Mouse (Mus musculus) liver, embryonic 12.5 days (tissue): ENCODE data around the gene Rpusd1. TPM values are rescaled to one million over a fixed set of nuclear protein-coding genes. Genes with fewer than 3 reads are reported as not detected.
A peak's percentile ranks its signal among the peaks of the same experiment; 100 is the strongest.

Source experiments
- ATAC-seq: fragments of 200-750 bp; cut with Nextera tagmentation; 2 replicates; pipeline ENCODE4 v1.8.0; 2017; ENCODE audit warnings: moderate number of reproducible peaks, mild to moderate bottlenecking, moderate library complexity
- H3K27ac ChIP-seq: fragments of 300-500 bp; sonication (generic); 2 replicates; pipeline ENCODE4 v1.5.1; 2016; ENCODE audit warnings: mild to moderate bottlenecking
- H3K27me3 ChIP-seq: fragments of 300-500 bp; sonication (generic); replicated peaks from 2 replicates; pipeline ENCODE4 v1.6.1; 2016; ENCODE audit warnings: mild to moderate bottlenecking, moderate library complexity
- H3K36me3 ChIP-seq: fragments of 300-500 bp; sonication (generic); 2 replicates; pipeline ENCODE4 v1.6.1; 2016; ENCODE audit warnings: mild to moderate bottlenecking, moderate library complexity
- H3K4me1 ChIP-seq: fragments of 300-500 bp; sonication (generic); 2 replicates; pipeline ENCODE4 v1.6.1; 2016
- H3K4me2 ChIP-seq: fragments of 300-500 bp; sonication (generic); 2 replicates; pipeline ENCODE4 v1.6.1; 2016; ENCODE audit warnings: mild to moderate bottlenecking, moderate library complexity
- H3K4me3 ChIP-seq: fragments of 300-500 bp; sonication (generic); 2 replicates; pipeline ENCODE4 v1.5.1; 2016; ENCODE audit warnings: mild to moderate bottlenecking, moderate library complexity
- H3K9ac ChIP-seq: fragments of 300-500 bp; sonication (generic); 2 replicates; pipeline ENCODE4 v1.6.1; 2016; ENCODE audit warnings: mild to moderate bottlenecking, moderate library complexity
- H3K9me3 ChIP-seq: fragments of 300-500 bp; sonication (generic); replicated peaks from 2 replicates; pipeline ENCODE4 v1.6.1; 2016; ENCODE audit warnings: mild to moderate bottlenecking, moderate library complexity
- WGBS: fragments of 180-500 bp; shearing (Covaris S2); methylation state at CpG from one replicate; pipeline ENCODE4 v1.1.7; 2016; ENCODE audit not compliant: insufficient replicate concordance; 5-methylcytosine and 5-hydroxymethylcytosine counted together
- polyA plus RNA-seq: library from polyadenylated mRNA; unstranded; fragments of >200 nt; fragmentation: Nextera tagmentation; extraction: Ambion mirVana; gene quantifications from 2 replicates; pipeline ENCODE4 v1.2.1, GENCODE M21; 2016

Rpusd1 gene
- polyA plus RNA-seq, 1 experiment from 2014 or later: 10.3 TPM

DNA sequence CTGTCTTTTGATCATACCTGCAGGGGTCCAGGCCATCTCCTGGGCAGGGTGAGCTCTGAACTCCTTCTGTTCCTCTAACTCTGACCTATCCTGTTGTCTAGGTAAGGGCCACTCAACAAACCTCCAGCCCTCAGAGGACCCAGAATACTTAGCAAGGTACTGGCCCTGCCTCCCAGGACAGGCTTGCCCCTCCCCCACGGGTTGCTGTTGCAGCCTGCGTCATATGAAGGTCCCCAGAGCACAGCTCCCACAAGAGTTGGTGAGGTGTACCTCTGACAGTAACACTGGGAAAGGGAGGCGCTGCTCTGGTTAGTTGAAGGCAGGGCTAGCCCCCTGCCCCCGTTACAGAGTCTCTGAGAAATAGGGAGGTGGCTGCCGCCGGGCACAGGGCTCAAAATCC, 11.3 kb upstream of the Rpusd1 start:
- Histone ChIP-seq H3K9ac (no peak overlapping the region), H3K9me3 (no peaks in the 10 kb centered on the region), H3K4me3 (no peak overlapping the region), H3K4me1 (peaks cover 23% of the 10 kb centered on the region), H3K27me3 (peaks cover 55% of the 10 kb centered on the region), H3K36me3 (peaks cover 29% of the 10 kb centered on the region), H3K27ac (no peak overlapping the region), H3K4me2 (no peak overlapping the region)
- no peak for ATAC-seq
- 5% methylated on average over 6 of the region's 6 CpGs for WGBS

DNA sequence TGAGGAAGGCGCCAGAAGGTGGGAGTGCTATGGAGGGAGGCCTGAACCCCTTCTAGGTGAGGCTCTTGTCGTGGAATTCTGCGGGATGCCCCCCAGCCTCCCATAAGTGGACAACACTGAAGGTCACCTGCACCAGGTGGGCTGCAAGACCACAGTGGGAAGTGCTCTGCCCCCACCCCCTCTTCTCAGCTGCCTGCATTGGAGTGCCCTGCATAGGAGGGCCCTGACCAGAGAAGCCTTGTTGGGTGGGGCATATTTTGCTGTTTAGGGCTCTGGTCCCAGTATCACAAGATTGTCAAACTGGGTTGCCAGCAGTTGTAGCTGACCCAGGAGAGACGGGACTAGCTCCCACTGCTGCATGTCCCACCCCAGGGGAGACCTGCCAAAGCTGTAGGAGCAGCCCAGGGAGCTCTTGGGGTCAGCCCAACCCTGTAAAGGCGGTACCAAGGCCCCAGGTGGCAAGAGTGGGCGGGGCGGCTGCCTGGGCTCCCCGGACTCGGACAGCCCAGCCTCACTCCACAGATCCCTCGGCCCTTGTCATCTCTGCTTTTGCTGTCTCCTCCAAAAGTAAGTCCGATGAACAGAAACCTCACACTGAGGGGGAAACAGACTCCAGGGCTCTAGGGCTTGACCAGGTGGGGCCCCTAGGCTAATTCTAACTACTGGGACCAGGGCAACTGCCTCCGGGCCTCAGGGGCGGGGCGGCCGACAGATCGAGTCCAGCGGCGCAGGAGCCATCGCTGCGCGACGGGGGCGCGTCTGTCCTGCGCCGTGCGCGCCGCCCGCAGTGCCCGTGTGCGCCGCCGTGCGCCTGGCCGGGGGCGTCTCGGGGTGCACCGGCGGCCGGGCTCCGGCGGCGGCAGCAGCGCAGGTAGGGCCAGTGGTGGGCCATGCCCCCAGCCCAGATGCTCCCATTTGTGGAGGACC, 10.5 kb upstream of the Rpusd1 start, which contains the start of gene Gng13:
Gene Gng13 (plus strand): TSS at position 461 of the 927 bp plus-strand sequence.
- ATAC-seq: peak; percentile 24

DNA sequence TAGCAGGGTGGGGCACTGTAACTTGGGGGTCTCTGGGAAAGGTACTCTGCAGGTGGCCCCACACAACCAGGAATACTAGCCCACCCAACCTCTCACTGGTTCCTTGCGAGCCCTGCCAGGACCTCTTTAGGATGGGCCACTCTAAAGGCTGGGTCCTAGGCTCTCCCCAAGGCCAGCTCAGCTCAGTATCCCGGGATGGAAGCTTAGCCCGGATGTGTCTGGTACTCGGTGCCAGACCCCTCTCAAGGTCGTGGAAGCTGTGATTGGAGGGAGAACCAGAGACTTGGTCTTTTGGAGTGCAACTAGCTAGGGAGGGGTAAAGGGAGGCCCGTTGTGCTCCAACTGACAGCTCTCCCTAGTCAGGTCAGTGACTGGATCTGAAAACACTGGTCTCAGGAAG, 9.8 kb upstream of the Rpusd1 start:
- Histone ChIP-seq H3K36me3 (peaks cover 45% of the 10 kb centered on the region), H3K27me3 (peaks cover 51% of the 10 kb centered on the region), H3K27ac (no peak overlapping the region), H3K9me3 (no peaks in the 10 kb centered on the region), H3K4me3 (peak overlapping the region; percentile 37), H3K4me1 (peaks cover 25% of the 10 kb centered on the region), H3K9ac (no peak overlapping the region), H3K4me2 (peak overlapping the region; percentile 63)
- no peak for ATAC-seq
- 14% methylated on average over 6 of the region's 6 CpGs for WGBS

More for the DNA sequence above, 10.5 kb upstream of the Rpusd1 start, which contains the start of gene Gng13:
- Histone ChIP-seq H3K4me2 (peak within 1 kb of the TSS; percentile 63), H3K9me3 (no peaks in the 10 kb centered on the region), H3K27ac (no peak within 1 kb of the TSS), H3K9ac (no peak within 1 kb of the TSS), H3K27me3 (peaks cover 55% of the 10 kb centered on the region), H3K4me1 (peaks cover 23% of the 10 kb centered on the region), H3K36me3 (peaks cover 38% of the 10 kb centered on the region), H3K4me3 (peak within 1 kb of the TSS; percentile 37)
- 2% methylated on average over 36 of the region's 45 CpGs for WGBS

DNA sequence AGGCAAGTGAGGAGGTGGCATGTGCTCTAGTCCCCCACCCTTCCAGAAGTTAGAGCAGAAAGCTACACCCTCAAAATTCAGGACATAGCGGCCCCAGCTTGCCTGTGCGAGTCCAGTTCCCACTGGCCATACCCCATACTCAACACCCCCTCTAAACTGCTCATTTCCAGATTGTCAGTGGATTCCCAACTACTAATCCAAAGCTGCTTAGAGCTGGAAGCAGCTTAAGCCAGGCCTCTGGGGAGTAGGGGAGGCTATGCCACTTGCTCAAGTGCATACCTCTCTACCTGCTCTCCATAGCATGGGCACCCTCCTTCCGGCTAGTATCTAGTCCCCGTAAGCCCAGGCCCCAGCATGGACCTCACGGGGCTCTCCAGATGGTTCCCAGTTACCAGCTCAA, 6.0 kb upstream of the Rpusd1 start:
- no peak overlapping the region for H3K9ac ChIP-seq
- no peak for ATAC-seq
- H3K9me3 ChIP-seq: no peaks in the 10 kb centered on the region
- H3K27me3 ChIP-seq: peaks cover 24% of the 10 kb centered on the region
- 89% methylated on average over 5 of the region's 5 CpGs for WGBS
- H3K4me3 ChIP-seq: no peak overlapping the region
- peaks cover 73% of the 10 kb centered on the region for H3K36me3 ChIP-seq
- H3K4me1 ChIP-seq: peaks cover 30% of the 10 kb centered on the region
- no peak overlapping the region for H3K4me2 ChIP-seq
- no peak overlapping the region for H3K27ac ChIP-seq

DNA sequence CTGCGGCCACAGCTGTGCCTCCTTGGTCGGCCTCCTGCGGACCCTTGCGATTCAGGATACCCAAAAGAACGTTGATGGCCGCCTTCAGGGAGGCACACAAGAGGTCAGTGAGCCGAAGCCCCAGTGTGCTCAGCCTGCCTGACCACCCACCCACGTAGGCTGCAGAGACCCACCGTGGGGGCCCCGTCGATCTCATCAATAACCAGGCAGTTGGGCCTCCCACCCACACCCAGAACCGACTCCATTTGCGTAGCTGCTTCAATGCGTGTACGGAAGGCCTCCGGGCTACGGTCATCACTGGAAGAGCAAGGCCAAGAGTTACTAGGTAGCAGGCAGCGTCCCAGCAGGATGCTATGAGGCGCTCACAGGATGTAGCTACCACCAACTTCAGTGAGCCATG, 4.0 kb upstream of the Rpusd1 start:
- Histone ChIP-seq H3K9ac (no peak overlapping the region), H3K36me3 (peaks cover 72% of the 10 kb centered on the region), H3K27me3 (peaks cover 4% of the 10 kb centered on the region), H3K4me2 (no peak overlapping the region), H3K9me3 (no peaks in the 10 kb centered on the region), H3K27ac (no peak overlapping the region), H3K4me1 (peaks cover 31% of the 10 kb centered on the region), H3K4me3 (no peak overlapping the region)
- 92% methylated on average over 19 of the region's 19 CpGs for WGBS
- ATAC-seq: no peak

DNA sequence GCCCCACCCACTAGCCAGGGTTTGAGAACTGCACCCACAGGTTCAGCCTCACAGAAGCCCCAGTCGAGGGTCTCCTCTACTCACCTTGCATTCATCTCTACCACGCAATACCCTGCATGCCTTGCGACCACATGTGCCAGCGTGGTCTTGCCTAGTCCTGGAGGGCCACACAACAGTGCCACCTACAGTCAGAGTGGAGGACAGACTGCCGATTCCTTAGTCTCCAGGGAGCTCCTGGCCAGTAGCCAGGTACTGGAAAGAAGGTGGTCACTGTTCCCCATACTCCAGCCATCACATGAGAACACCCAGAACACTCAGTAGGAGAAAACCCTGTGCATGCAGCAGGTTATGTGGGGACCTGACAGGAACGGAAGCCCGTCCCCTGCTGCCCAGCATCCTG, 3.6 kb upstream of the Rpusd1 start:
- H3K4me3 ChIP-seq: no peak overlapping the region
- H3K27me3 ChIP-seq: no peaks in the 10 kb centered on the region
- H3K9me3 ChIP-seq: no peaks in the 10 kb centered on the region
- peaks cover 72% of the 10 kb centered on the region for H3K36me3 ChIP-seq
- no peak for ATAC-seq
- H3K4me1 ChIP-seq: peaks cover 35% of the 10 kb centered on the region
- H3K27ac ChIP-seq: no peak overlapping the region
- H3K9ac ChIP-seq: no peak overlapping the region
- 76% methylated on average over 7 of the region's 7 CpGs for WGBS
- no peak overlapping the region for H3K4me2 ChIP-seq

DNA sequence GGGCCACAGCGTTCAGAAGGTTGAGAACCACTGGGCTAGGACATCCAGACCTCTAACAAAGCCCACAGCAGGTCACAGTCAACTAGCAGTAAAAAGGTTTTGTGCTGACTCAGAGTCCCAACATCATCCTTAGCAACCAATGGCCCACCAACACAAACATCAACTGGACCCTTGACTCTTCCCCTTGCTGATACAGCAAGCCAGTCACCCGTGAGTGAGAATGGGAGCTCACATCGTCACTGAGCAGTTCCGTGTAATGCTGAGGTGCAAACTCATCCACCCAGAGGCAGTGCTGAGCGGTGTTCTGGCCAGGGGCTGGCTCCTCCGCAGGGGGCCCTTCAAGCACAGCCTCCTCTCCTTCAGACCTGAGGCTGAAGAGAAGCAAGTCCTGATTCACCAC, 2.2 kb upstream of the Rpusd1 start:
- no peak for ATAC-seq
- 80% methylated on average over 6 of the region's 6 CpGs for WGBS
- Histone ChIP-seq H3K9me3 (no peaks in the 10 kb centered on the region), H3K4me2 (peak overlapping the region; percentile 93; the same call in 1 of the 2 replicates), H3K27ac (no peak overlapping the region), H3K27me3 (no peaks in the 10 kb centered on the region), H3K36me3 (peaks cover 69% of the 10 kb centered on the region), H3K9ac (no peak overlapping the region), H3K4me1 (peaks cover 38% of the 10 kb centered on the region), H3K4me3 (no peak overlapping the region)

DNA sequence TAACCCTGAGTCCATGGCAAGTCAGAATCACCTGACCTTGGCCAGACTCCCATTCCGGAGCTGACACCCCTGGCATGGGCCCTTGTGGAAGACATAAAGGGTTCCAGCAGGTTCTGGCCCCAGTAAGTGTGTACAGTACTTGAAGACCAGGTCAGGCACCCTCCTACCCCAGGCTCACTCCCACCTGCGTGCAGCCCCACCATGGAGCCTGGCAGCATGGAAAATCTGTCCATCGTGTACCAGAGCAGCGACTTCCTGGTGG, 470 bp downstream of the Rpusd1 start:
- 20% methylated on average over 4 of the region's 4 CpGs for WGBS
- Histone ChIP-seq H3K9me3 (no peaks in the 10 kb centered on the region), H3K36me3 (peaks cover 52% of the 10 kb centered on the region), H3K4me2 (peak overlapping the region; percentile 78), H3K4me3 (peak overlapping the region; percentile 58), H3K27me3 (no peaks in the 10 kb centered on the region), H3K27ac (peak overlapping the region; percentile 47), H3K9ac (peak overlapping the region; percentile 74), H3K4me1 (peaks cover 33% of the 10 kb centered on the region)
- ATAC-seq: no peak

DNA sequence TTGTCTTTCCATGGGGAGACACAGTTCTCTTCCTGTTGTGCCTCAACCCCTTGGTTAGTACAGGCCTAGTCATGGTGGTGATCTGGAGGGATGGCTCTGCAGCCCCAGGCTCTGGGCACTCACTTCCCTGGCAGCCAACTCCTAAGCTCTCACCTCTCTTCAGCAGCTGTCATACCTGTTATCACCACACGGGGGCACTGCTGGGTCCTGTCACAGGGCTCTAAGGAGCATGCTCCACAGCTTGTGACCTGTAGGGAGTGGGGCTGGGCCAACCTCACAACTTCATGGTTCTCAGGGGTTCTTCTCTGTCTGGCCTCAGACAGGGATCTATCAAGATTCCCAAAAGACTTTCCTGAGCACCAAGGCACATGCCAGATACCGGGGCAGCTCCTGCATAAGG, 4.6 kb downstream of the Rpusd1 start:
- H3K4me3 ChIP-seq: no peak overlapping the region
- H3K27ac ChIP-seq: no peak overlapping the region
- H3K9me3 ChIP-seq: no peaks in the 10 kb centered on the region
- H3K27me3 ChIP-seq: peaks cover 5% of the 10 kb centered on the region; the same call in 1 of the 2 replicates
- H3K36me3 ChIP-seq: peaks cover 26% of the 10 kb centered on the region
- no peak overlapping the region for H3K4me2 ChIP-seq
- ATAC-seq: no peak
- 18% methylated on average over 2 of the region's 2 CpGs for WGBS
- H3K9ac ChIP-seq: no peak overlapping the region
- H3K4me1 ChIP-seq: peaks cover 15% of the 10 kb centered on the region

DNA sequence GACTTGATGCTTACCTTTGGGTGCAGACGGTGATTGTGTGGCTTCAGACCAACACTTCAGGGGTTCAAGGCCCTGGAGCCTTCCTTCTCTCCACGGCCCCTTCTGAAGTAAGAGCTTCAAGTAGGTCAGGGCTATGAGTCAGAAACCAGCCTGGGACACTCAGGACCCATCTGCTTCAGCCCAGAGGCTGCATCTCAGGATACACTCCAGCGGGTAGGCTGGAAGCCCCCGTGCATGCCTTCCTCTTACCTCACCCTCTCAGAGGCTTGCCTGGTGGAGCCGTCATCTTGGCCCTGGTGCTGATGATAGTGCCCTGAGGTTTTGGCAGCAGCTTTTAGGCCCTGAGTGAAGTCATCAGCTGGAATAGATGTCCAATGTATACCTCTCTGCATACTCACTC, 7.8 kb downstream of the Rpusd1 start:
- H3K4me2 ChIP-seq: no peak overlapping the region
- no peak for ATAC-seq
- no peak overlapping the region for H3K27ac ChIP-seq
- 70% methylated on average over 5 of the region's 5 CpGs for WGBS
- H3K27me3 ChIP-seq: peaks cover 5% of the 10 kb centered on the region; the same call in 1 of the 2 replicates
- no peak overlapping the region for H3K9ac ChIP-seq
- H3K4me1 ChIP-seq: no peaks in the 10 kb centered on the region
- no peaks in the 10 kb centered on the region for H3K9me3 ChIP-seq
- H3K36me3 ChIP-seq: peaks cover 10% of the 10 kb centered on the region
- H3K4me3 ChIP-seq: no peak overlapping the region

DNA sequence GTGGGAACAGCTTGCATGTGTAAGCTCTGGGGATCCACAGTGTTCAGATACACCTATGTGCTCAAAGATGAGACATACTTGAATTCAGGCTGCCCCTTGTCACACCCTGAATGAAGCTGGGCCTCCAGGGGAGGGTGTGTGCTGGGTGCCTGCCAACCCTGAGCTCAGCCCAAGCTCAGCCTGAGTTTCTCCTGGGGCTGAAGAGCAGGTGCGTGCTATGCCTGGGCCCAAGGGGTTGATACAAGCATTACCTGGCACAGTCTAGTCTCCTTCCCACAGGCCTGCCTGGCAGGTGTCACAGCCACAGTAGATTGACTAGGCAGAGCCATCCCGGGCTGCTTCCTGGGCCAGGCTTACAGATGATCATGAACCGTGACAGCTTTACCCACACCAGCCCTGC, 8.3 kb downstream of the Rpusd1 start, which contains the start of gene Mslnl:
Gene Mslnl (plus strand): TSS at position 298 of the 400 bp plus-strand sequence.
- Histone ChIP-seq H3K36me3 (peaks cover 5% of the 10 kb centered on the region), H3K4me1 (no peaks in the 10 kb centered on the region), H3K9me3 (no peaks in the 10 kb centered on the region), H3K27ac (no peak within 1 kb of the TSS), H3K4me3 (no peak within 1 kb of the TSS), H3K27me3 (peaks cover 5% of the 10 kb centered on the region; the same call in 1 of the 2 replicates), H3K9ac (no peak within 1 kb of the TSS), H3K4me2 (no peak within 1 kb of the TSS)
- ATAC-seq: no peak
- 63% methylated on average over 3 of the region's 3 CpGs for WGBS

DNA sequence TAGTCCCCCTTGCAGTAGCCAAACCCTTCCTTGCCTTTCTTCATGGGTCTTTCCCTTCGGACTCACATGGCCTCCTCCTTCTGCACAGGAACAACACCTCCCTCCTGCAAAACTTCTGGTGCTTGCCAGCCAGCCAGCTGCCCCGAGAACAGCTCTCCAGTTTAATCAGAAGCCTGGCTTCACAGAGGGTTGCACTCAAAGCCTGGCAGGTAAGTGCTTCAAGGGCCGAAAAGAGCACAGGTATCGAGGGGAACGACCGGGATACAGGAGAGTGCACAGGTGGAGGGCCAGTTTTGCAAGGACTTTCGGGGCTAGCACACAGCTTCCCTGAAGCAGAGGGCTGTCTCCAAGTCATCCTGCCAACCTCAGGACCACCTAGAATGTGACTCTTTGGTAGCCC, 11.4 kb downstream of the Rpusd1 start:
- WGBS: 64% methylated on average over 7 of the region's 7 CpGs
- Histone ChIP-seq H3K27me3 (peaks cover 11% of the 10 kb centered on the region; the same call in 1 of the 2 replicates), H3K4me2 (no peak overlapping the region), H3K27ac (no peak overlapping the region), H3K4me3 (no peak overlapping the region), H3K4me1 (no peaks in the 10 kb centered on the region), H3K9me3 (no peaks in the 10 kb centered on the region), H3K36me3 (no peaks in the 10 kb centered on the region), H3K9ac (no peak overlapping the region)
- no peak for ATAC-seq
